Comparison of ENCODE assay signal across 23 mouse cellular contexts in the genomic region with DNA sequence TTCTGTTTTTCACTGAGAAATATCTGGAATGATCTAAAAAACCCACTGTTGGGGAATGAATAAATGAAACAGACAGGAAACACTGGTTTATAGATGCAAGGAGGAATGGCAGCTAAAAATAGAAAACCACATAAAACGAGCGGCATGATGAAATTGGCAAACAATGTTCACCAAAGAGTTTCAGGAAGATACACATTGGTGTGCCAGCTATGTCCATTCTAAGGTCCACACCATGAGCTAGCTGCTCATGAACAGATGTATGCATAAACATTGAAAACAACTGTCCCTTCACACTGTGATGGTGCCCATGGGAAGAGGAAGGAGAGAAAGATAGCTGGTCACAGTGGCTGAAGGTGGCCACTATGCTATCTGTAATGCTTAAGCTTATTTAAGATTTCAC.
DNase-seq lines count a peak whose midpoint lies in the region; ATAC-seq lines count a peak whose summit lies in the region.
"Had no signal": no experiment of that assay in that cellular context is flagged by ENCODE, and none has a peak within 500 bp of the region (broad histone marks: within the 10 kb centered on the region; RNA-seq: fewer than 3 reads in every experiment).

No protein-coding gene starts in this region.

- no peaks in the 10 kb centered on the region for H3K4me1 ChIP-seq in liver, embryonic 16.5 days (ENCODE audit: control insufficient read depth, low read depth, low read length)
- no peaks in the 10 kb centered on the region for H3K4me1 ChIP-seq in liver, embryonic 12.5 days
- H3K4me1 ChIP-seq: hindbrain, embryonic 10.5 days had no signal

- no peak overlapping the region for H3K4me3 ChIP-seq in liver, embryonic 16.5 days (ENCODE audit: low read depth, low read length)
- H3K4me3 ChIP-seq in liver, embryonic 12.5 days, result no peak overlapping the region
- H3K4me3 ChIP-seq: forebrain, embryonic 10.5 days; forebrain, embryonic 13.5 days; hindbrain, embryonic 10.5 days; hindbrain, embryonic 13.5 days had no signal

- H3K27ac ChIP-seq in liver, embryonic 16.5 days (ENCODE audit: low read length), result no peak overlapping the region
- H3K27ac ChIP-seq in liver, embryonic 12.5 days, result no peak overlapping the region
- H3K27ac ChIP-seq: forebrain, embryonic 10.5 days; forebrain, embryonic 13.5 days; hindbrain, embryonic 10.5 days; hindbrain, embryonic 13.5 days had no signal

- H3K4me2 ChIP-seq in liver, embryonic 16.5 days (ENCODE audit: low read depth, low read length), result no peak overlapping the region
- no peak overlapping the region for H3K4me2 ChIP-seq in liver, embryonic 12.5 days
- H3K4me2 ChIP-seq: forebrain, embryonic 13.5 days; heart, embryonic 11.5 days; hindbrain, embryonic 13.5 days had no signal

- no peaks in the 10 kb centered on the region for H3K9me3 ChIP-seq in liver, embryonic 16.5 days (replicated peaks; ENCODE audit: control insufficient read depth, low read length)
- H3K9me3 ChIP-seq in liver, embryonic 12.5 days (replicated peaks), result no peaks in the 10 kb centered on the region
- H3K9me3 ChIP-seq: forebrain, embryonic 10.5 days; forebrain, embryonic 13.5 days; hindbrain, embryonic 10.5 days; hindbrain, embryonic 13.5 days had no signal

- H3K9ac ChIP-seq in liver, embryonic 16.5 days (ENCODE audit: low read depth, low read length), result no peak overlapping the region
- H3K9ac ChIP-seq in liver, embryonic 12.5 days, result no peak overlapping the region
- H3K9ac ChIP-seq: forebrain, embryonic 13.5 days; hindbrain, embryonic 13.5 days had no signal

- ATAC-seq in liver, embryonic 16.5 days (ENCODE audit: low read depth), result 0 out of 2 replicates have a peak, but pooled peaks have one; percentile 27
- ATAC-seq in liver, embryonic 12.5 days, result no peak
- ATAC-seq: forebrain, embryonic 13.5 days; forebrain, embryonic 16.5 days; hindbrain, embryonic 16.5 days; Patski had no signal

- intact Hi-C loops in heart, postnatal 14 days (cut with DNase I), result no loop called here

- WGBS in liver, embryonic 16.5 days (ENCODE audit: insufficient replicate concordance), result 23% methylated on average over 2 of the region's 2 CpGs
- WGBS in liver, embryonic 12.5 days (ENCODE audit: insufficient replicate concordance), result 41% methylated on average over 2 of the region's 2 CpGs

- no peaks in the 10 kb centered on the region for H3K36me3 ChIP-seq in liver, embryonic 16.5 days (ENCODE audit: control insufficient read depth, insufficient read depth)
- H3K36me3 ChIP-seq in liver, embryonic 12.5 days, result no peaks in the 10 kb centered on the region
- H3K36me3 ChIP-seq: forebrain, embryonic 10.5 days; hindbrain, embryonic 10.5 days; hindbrain, embryonic 13.5 days had no signal

- no peaks in the 10 kb centered on the region for H3K27me3 ChIP-seq in liver, embryonic 16.5 days (ENCODE audit: control insufficient read depth, insufficient read depth, low read depth, low read length)
- 0 out of 2 replicates have a peak, but pooled peaks cover 5% of the 10 kb centered on the region for H3K27me3 ChIP-seq in liver, embryonic 12.5 days (replicated peaks)
- H3K27me3 ChIP-seq: forebrain, embryonic 13.5 days; hindbrain, embryonic 13.5 days; Patski had no signal

- DNase-seq in 3T3-L1 (ENCODE audit: low read depth, low spot score), result peak; percentile 30
- peak; percentile 32 for DNase-seq in Muller cell, postnatal 12 days (ENCODE audit: inconsistent ontology term)
- DNase-seq in testis, postnatal 14 days (ENCODE audit: low spot score), result no peak
- DNase-seq in heart, postnatal 14 days, result no peak
- DNase-seq: adrenal gland, postnatal 10 days; adrenal gland, postnatal 36 days; cerebellum, adult 18-20 months; cerebellum, adult 9-10 months; cerebellum, postnatal 14 days; gastrocnemius, postnatal 10 days; gastrocnemius, postnatal 36 days; heart, adult 11 months; heart, postnatal 36 days had no signal

Comparison
In these comparisons a context has a peak if more than half of its experiments do, and no peak if none do; other contexts are left out.
1. DNase-seq: peak in 3T3-L1 (single experiment) and Muller cell, postnatal 12 days (single experiment); none in testis, postnatal 14 days (single experiment) and heart, postnatal 14 days (0 of 2).